Mouse (Mus musculus) erythroid progenitor cell, adult 5-6 weeks (primary cell): Measurements from ENCODE around the gene Cntnap2. TPM values are rescaled to one million over a fixed set of nuclear protein-coding genes. Genes with fewer than 3 reads are reported as not detected.
"Not testable (repeated sequence)": the region's sequence is repeated elsewhere in the genome, so short reads cannot be mapped to it uniquely, and the experiment has no call there.

Source experiments
- ATAC-seq: replicated peaks from 2 replicates; pipeline ENCODE4 v1.8.0; 2016; ENCODE audit warnings: moderate number of reproducible peaks, mild to moderate bottlenecking, moderate TSS enrichment, inconsistent platforms; ENCODE audit not compliant: poor library complexity, low FRiP score, severe bottlenecking
- total RNA-seq, 2 experiments: library from RNA; stranded (forward) in 1 of 2; stranded (reverse) in 1 of 2; fragments of 150-400 nt in 1 of 2; fragments of 186-747, 209-891 nt in 1 of 2; gene quantifications; 2 replicates each; pipeline versions ENCODE4 v1.2.3 to v1.2.4; 2015 to 2017; ENCODE audit warnings: low replicate concordance in 2 of 2

Cntnap2 gene
- total RNA-seq, 2 experiments from 2014 or later, result not detected

DNA sequence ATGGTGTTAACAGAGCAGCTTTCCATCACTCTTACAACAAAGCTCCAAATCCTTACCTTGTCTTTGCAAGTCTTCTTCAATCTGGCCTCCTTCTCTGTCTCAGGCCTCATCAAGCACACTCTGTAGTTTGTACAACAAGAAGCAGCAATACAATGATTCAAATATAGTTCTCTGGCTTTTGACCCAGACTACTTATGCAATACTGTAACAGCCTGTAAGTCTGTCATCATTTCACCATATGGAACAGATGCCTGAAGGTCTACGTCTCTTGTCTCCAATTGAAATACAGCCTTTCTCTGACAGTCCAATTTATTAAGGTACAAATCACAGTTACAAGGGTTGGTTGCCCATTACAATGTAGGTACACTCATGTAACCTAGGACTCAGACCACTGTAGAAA lies 1453.7 kb downstream of the Cntnap2 start:
- no peak for ATAC-seq

DNA sequence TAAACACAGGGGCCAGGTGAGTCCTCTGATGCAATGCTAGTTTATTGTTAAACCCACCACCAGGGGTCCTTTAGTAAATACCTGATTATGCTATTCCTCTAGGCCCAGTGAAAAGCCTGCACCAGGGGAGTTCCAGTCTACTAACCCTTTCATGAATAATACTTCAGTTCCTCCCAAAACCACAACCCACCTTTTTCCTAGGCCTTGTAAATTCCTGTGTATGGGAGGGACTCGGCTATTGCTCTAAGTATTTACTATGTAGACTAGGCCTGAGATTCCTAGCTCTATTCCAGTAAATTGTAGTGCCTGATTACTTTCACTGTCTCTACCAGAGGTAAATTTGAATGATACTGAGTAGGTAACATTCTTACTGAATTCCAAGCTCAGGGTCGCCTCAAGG lies 1478.4 kb downstream of the Cntnap2 start:
- ATAC-seq, result not testable (repeated sequence)

DNA sequence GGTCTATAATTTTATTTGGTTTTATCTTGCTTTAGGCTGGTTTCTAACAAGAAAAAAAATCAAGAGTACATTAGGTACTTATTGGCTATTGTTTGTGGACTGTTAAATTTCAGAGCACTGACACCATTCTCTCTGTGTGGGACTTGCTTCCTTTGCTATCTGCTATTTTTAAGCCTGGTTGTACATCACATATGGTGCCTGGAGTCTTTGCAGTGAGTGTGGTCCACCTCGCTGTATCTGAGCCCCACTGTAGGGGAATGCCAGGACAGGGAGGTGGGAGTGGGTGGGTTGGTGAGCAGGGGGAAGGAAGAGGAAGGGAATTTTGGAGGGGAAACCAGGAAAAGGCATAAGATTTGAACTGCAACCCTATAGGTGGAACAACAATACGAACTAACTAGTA lies 1504.3 kb downstream of the Cntnap2 start:
- ATAC-seq, result no peak

DNA sequence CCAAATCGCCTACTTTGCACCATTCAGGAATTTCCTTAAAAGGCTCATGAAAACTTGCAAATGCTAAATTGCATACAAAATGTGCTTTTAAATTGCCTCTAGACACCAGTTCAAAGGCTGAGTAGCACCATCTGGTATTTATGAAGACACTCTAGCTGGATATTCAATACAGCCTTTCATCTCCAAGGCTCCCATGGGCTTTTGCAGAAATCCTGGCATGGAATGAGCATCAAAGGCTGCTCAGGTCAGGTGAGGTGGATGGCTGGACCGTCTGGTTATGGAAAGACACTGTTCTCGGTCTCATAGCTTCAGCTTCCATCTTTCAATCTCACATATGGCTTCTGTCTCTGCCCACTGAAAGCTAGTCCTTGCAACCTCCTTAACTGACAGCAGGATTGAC lies 1515.9 kb downstream of the Cntnap2 start:
- no peak for ATAC-seq

DNA sequence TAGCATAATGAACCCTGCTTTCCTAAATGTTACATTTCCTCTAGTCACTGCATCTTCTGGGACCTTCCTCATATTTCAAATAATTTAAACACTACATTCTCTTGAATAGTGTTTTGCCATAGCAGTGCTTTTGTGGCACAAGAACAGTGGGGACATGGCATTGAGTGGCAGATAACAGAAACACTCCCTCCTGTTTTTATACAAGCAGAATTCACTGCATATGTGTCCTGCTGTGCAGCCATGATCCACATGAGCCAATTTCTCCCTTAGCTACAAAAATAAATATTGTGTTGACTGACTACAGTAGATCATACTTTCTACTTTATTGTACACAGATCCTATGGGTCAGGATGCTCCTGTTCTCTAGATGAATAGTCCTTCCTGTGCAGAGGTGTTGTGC lies 1553.2 kb downstream of the Cntnap2 start:
- no peak for ATAC-seq

DNA sequence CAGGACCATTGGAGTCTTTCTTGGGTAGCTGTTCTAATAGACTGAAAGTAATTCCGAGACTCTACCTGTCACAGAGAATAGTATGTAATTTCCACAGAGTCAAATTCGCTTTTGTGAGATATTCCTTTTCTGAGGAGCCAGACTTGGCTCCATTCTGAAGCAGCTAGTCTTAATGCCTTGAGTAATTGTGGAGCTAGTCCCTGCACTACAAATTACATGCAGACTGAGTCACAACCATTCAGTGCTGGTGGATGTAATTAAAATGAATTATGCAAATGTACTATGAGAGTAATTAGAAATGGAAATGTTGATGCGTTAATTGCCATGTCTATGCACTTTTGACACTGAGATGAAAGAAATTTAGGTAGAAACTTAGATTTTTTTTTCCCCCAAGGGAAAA lies 1553.7 kb downstream of the Cntnap2 start:
- no peak for ATAC-seq

DNA sequence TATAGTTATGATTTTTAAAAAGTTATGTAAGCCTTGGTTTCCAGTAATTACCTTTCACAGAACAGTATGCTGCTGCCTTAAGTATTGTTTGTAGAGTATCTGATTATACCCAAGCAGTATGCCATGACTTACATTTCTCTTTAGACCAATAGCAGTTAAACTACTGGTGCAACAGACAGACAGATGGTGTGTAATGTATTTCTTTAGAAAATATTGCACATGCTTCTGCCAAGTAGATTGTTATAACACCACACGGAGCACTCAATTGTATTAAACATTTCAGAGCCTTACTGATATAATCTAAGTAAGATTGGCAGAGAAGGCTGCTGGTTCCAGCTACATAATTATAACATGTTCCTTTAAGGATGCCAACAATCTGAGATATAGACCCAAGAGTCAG lies 1609.9 kb downstream of the Cntnap2 start:
- ATAC-seq, result no peak

DNA sequence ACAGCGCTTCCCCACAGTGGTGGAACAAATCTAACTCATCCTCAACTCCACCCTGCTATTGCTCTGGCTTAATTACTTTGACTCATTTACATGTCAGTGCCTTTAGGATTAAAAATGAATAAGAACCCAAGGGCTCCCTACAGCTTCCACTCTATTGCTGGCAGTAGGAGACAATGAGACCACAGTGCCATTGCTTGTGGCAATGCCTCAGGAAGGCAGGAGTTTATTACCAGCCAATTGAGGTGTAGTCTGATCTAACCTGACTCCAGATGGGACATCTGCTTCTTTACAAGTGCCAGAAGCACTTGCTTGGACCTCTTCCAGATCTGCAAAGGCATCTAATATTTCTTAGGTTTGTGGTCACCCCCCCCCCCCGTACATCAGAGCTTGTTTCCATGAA lies 1615.9 kb downstream of the Cntnap2 start:
- ATAC-seq, result no peak

DNA sequence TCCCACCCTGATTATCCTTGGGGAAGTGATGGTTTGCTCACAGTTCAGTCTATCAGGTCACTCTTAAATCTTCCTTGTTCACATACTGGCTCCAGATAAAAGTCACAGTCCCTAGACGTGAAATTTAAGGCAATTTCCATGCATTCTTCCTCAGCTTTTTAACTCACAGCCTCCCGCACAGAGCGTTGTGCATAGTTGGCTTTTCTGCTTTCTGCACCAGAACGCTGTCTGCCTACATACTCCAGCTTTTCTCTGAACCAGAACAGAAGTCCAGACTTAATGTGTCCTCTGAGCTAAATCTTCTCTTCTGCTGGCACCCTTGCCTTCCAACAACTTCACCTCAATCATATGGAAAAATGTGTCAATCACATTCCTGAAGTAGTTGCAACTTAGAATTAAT lies 1616.5 kb downstream of the Cntnap2 start:
- no peak for ATAC-seq

DNA sequence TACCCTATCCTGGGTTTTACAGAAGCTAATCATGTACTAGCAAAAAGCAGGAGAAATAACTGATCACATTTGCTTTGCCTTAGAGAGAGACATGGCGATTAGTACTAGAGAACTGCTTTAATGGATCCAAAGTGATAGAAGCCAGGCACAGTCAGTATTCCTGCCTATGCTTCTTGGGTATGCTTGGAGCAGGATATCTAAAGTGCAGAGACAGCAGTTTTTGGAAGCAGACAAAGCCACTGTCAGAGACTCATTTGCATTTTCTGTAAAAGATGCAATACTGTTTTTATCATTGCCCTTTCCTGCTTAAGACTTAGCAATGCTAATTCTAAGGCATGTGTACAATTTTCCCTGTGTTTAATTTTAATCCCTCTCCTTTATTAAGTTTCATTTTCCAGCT lies 1637.0 kb downstream of the Cntnap2 start:
- ATAC-seq, result no peak

DNA sequence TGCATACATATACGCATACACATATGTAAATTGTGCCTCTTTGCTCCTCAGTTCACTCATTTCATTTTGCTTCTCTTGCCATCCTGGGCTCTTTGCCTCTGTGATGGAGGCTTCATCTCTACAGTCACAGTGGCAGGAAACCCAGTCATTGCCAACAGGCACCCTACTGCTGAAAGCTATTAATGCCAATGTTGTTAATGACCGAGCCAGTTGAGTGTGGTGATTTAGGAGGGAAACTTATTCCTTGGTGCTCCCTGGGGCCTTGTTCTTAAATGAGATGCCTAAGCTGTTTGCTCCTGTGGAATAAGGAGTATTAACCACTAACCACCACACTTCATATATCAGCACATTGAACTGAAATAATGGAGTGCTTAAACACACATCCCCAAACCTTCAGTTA lies 1640.2 kb downstream of the Cntnap2 start:
- no peak for ATAC-seq

DNA sequence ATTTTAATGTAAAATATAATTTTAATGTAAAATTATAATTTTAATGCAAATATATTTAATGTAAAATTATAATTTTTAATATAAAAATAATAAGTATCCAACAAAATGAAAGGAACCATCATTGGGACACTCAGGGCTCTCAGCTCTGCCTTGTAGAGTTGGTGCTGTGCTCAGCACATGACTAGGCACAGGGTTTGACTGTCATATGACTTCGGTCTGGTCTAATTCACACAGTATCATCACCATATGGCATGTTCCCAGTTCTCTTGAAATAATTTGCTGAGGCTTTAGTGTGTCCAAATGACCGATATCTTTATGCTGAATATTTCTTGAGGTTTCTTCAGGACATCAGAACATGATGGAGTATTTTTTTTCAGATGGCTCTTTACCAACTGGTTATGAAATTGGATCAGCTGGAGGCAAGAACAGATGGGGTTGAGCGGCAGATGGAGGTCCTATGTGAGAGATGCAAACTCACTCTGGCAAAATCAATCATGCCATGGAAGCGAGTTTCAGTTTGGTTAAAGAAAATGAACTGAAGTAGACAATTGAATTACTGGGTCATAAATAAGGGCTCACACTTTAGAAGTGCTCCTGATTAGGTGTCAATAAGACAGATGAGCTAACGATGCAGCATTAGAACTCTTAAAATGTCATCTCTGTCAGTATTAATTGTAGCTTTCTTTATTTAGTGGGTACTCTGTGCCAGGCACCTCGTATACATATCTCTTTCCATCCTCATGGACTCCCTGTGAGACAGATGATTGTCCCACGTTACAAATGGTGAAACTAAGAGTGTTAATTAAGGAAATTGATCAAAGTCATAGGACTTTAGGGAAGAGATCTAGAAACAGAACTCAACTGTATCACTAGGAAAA lies 1645.4 kb downstream of the Cntnap2 start:
- no peak for ATAC-seq

DNA sequence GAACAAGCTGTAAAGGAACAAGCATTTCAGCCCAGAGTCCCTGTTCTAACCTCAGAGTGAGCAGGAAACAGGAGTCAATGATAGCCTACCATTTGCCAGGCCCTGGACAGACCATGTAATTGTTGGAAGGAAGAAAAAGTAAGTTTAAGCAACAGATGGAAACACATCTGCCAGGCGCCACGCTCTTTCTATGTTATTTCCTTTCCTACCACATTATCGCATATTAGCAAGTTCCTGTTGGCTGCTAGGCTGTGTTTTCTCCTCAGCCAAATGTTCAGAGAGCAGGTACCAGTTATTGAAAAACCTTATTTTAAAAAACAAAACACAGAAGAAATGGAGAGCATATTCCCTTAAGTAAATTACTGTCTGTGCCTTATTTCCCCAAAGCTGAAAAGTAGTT lies 1646.8 kb downstream of the Cntnap2 start:
- ATAC-seq, result no peak

DNA sequence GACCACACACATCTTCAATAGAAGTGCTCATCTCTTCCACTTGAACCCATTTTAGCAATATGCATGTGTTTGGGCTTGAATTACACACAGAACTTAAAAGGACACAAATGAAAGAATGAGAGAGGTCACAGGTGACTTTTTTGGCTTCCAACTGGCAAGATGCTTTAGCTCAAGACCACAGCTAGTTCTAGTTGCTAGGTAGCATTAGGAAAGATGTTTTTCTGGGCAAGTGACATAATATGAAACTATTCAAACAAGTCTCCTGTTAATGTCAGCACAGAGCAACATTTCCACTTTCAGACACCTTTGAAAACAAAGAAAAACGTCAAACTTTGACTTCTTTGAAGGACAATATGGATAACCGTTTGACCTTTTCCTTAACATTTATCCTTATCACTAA lies 1657.4 kb downstream of the Cntnap2 start:
- no peak for ATAC-seq

DNA sequence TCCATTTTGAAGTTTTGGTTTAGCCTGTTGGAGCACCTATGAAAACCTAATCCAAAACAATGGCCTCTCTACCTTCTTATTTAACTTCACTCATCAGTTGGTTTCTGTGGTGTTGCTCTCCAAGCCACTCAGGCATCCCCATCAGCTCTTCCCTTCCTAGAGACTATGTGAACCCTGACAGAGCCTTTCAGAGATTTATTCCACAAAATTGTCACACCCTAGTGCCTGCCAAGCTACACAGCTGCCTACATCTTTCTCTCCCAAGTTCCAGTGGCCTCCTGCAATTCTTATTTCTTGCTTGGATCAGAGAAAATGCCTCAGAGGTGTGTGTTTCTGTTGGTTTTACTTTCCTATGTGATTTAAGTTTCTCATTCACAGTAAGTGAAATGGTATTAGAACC lies 1674.6 kb downstream of the Cntnap2 start:
- no peak for ATAC-seq

DNA sequence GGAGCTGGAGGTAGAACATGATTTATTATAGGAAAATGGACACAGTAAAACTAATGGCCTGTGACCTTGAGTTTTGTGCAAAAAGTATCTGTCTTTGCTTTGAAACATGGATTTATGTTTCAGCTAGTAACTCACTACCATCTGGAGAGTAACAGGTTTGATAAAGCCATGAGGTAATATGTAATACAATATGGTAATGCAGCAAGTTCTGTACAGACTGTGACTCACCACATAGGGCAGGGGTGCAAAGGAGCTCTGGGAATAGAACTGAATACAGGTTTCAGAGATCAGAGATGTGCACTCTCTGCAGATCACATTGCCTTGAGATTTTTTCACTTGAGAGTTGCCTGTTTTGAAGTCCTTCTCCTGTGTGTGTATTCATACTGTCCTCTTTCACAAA lies 1689.3 kb downstream of the Cntnap2 start:
- no peak for ATAC-seq

DNA sequence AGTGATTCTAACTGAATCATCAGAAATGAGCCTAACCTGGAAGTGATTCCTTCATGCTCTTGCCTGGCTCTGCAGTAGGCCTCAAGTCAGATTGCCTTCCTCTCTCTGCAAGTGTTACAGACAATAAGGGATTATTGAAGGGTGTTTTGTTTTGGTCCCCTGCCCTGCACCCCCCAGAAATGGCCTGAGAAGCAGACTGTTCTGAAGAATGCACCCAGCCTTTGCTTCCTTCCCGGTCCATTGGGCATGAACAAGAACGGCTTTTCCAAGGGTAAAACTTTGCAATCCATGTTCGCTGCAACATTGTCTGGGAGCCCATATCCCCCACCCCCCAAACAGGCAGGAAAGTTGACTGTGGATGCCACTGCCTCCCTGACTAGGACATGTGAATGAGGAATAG lies 1704.3 kb downstream of the Cntnap2 start:
- no peak for ATAC-seq

DNA sequence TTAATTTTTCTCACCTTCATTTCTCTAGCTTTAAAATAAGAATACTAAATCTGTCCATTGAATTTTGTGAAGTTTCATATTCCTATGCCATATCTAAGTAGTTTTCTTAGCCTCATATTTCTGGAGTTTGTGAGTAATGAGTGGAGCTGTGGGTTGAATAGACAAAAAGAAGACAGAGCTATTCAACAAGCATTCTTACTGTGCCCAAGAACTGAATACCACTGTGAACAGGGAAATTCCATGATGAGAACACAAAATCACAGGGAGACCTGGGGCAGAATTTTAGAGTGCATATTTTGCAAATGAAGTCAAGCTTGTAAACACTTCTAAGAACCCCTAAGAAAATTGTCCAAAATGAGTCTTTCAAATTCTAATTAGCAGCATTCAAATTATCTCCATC lies 1715.4 kb downstream of the Cntnap2 start:
- ATAC-seq, result no peak

DNA sequence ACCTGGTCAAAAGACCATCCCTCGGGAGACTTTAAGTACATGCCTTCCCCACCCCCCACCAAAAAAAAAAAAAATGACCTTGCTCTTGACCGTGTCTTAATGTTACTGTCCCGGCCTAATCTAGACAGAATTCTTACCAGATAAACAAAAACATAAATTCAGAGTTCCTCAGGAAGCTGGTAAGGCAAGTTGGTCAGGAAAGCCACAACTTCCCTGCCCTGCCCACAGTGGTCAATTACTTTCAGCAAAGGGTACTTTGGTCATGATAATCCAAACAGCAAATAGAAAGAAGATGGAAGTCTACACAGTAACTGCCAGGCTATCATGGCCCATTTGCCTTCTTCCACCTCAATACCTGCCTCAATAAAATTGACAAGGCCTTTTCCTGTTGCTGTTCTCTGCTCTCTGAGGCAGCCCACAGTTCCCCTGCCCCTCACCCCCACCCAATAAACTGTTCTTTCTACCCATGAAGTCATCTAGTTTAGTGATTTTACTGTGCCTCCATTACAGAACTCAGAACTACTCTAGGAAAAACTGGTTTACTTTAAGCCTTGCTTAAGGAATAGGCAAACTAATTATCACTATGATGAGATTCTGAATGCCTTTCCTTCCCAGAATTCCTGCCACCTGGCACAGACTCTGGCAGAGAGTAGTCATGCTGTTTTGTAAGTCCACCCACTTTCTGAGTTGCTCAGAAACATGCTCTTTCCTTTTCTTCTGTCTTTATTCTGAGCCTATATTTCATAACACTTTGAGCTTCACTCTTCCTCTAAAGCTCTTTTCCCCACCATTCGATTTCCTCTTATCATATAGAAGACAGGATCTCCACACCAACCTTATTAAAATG lies 1743.3 kb downstream of the Cntnap2 start:
- ATAC-seq, result no peak

DNA sequence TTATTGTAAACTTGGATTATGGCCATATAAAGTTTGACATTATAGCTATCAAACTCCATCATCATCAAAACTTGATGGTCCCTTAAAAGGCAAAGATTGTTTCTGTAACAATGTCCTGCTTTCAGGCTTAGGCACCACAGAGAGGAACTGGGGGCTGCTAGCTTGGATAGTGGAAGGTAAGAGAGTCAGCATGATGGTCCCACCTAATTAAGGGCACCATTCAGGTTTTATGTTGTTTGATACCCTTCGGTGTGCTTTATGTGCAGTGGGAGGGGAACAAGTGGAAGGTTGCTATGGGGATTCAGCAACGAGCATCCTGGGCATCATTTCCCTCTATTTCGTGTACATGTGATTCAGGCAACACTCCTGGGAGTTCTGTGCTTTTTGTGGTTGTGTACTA lies 1797.5 kb downstream of the Cntnap2 start:
- ATAC-seq, result no peak

DNA sequence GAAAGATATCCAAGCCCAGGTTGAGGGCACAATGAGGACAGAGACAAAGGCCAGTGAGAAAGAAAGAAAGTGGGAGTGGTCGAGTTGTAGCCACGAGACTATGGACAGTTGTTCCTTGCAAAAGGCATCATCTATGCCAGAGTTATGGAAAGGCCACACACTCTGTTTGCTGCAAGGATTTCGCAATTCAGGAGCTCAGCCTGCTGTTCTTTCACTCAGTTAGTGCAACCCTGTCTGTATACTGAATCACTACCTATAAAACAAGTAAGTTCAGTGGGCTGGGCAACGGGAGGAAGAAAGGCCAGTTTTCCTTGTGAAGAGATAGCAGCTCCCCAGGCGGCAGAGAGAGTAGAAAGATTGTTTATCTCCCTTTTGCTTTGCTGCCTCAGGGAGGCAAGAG lies 1801.9 kb downstream of the Cntnap2 start:
- no peak for ATAC-seq
